Mouse (Mus musculus): ENCODE results near the gene Npas3.

Npas3 gene

DNA sequence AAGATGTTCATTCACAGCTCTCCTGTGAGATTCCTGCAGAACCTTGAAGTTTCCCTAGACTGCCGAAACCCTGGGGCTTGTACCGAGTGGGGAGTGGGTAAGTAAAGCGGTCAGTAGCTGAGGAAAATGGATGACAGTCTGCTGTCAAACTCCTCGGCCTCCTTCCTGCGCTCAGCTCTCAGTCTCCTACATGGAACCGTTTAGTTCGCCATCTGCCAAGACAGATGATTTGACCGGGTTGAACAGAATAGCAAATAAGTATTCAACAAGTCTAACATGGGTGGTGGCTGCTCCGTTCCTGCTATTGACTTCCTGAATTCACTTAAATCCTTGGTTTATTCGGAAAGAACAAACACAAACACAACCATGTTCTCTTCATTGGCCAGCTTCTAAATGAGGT is 541.0 kb downstream of the Npas3 start:
- DNase-seq (ENCODE audit: low spot score in 2 of 2), result no peak

DNA sequence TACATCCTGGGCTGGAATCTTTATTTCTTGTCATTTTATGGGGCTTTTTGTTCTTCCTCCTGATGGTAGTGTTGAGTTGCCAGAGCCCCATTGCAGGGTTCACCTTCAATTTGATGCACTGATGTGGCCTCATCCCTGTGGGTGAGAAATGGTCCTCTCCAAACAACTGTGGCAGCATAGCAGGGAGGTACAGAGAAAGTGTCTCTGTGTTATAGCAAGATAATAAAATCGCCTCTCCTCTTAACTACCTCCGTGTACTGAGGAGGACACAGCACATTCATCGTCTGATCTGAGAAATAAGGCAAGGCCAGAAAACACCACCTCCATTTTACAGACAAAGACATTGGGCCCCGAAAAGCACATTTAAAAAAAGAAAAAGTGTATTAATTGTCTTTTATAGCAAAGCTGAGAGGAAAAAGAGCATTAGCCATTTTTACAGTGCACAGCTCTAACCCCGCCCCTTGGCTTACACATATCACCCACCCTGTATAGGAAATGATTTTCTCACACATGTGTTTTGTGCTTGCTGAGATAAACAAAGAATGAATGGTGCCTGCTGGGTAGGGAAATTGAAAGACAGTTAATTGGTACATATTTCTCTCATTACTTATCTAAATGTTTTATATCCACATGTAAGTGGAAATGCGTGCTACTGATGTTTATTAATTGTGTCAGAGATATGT is 546.4 kb downstream of the Npas3 start:
- DNase-seq (ENCODE audit: low spot score in 2 of 2), result no peak

DNA sequence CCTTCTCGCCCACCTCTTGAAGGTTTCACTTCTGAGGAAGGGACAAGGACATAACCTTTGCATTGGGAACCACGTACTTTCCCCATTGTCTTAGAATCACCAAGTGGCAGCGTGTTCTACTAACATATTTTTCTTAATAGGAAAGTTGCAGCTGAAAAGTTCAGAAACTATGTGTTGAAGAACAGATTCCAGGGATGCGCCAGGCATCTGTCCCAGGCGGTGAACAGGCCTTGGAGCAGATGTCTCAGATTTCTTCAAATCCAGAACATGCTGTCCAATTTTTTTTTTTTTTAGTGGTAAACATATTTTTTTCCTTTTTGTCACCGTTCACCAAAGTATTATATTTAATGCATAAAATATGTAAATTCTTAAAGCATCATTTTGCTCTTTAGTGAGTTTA is 553.4 kb downstream of the Npas3 start:
- no peak for DNase-seq (ENCODE audit: low spot score in 2 of 2)

DNA sequence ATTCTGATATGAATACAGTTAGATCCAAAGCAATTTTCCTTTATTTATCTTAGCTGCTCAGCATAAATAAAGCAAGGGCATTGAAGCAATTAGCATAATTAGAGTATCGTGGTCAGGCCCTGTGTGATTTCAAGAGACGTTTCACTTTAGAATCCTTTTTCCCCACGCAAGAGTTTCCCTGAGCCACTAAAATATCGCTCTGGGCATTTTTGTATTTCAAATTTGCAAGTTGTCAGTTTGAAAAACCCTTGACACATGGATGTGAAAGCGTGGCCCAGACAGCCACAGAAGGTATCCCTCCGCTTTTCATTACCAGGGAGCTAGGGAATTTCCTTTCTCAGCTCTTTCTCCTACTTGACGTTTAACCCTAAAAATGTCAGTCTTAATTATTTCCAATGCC is 553.9 kb downstream of the Npas3 start:
- DNase-seq (ENCODE audit: low spot score in 2 of 2), result no peak

DNA sequence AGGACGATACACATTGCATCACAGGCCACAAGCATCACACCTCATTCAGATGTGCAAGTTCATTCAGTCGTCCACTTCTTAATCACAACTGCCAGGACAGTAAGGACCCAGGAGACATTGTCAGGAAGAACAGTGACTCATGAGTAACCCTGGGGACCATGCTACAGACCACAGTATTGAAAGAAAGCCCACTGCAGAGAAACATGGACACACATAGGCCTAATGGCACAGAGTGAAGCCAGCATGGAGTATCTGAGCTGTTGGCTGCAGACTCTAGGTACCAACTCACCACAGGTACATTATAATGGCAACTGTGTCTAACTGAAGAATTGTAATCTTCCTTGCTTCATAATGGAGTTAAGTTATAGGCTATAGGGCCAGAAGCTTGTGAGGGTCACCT is 561.6 kb downstream of the Npas3 start:
- DNase-seq (ENCODE audit: low spot score in 2 of 2), result no peak

DNA sequence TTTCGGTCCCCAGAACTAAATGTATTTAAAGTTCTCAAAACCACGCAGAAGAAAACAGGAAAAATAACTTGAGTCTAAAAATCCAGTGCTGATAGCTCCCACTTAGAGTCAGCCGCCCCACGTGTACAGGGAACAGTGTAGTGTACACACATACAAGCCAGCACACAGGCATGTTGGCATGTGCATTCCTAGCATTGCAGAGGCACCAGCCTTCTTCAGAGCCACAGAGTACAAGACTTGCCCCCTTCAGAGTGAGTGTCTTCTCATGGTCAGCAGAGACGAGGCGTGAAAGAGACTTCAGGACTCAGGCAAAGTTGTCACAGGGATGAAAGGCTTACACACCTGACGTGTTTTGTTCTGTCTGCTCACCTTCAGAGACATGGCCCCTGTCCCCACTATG is 565.8 kb downstream of the Npas3 start:
- no peak for DNase-seq (ENCODE audit: low spot score in 2 of 2)

DNA sequence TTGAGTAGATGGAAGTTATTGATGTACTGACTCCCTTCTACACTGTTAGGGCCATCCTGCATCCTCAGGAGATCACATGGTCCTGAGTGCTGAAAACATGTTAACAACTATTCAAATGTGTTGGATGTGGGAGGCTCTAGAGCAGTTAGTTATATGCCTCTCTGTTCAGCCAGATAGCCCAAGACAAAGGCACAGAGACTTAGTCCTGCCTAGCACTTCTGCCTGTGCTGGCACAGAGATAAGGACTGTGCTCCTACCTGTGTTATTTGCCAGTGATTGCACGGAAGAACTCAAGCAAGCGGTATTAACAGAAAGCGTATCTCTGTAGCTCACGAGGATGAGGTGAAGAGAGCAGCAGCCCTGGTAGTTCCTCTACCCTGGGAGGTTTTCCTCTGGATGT is 571.5 kb downstream of the Npas3 start:
- no peak for DNase-seq (ENCODE audit: low spot score in 2 of 2)

DNA sequence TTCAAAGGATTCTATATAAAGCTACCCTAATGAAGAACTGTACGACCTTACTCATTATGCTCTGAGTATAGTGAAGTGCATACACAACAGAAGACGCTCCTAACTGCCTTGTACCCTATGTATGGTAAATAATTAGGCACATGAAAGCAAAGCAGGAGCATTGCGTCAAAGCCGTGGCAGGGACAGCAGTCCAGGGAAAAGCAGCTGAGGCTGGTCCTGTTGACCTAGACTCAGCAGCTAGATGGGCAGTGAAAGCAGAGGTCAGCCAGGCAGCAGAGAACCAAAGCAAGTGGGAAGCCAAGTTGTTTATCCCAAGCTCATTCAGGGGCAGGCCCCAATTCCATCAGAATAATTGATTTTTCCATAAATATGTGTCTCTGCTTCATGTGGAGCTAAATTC is 574.4 kb downstream of the Npas3 start:
- no peak for DNase-seq (ENCODE audit: low spot score in 2 of 2)

DNA sequence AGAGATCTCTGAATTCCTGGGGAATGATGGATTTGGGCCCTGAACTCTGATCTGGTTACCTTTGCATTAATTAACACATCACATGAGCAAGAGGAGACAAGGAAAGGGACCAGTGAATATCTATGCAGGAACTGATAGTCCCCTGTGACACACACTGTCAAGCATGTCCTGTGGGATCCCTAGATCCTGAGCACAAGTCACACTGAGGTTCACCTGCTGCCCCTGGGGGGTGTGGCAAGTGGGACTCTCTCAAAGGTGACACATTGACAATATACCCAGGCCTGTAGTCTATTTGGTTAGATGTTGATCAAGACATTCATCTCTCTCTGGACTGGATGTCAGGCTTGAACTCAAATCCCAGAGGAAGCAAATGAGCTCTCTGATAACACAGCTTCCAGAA is 576.8 kb downstream of the Npas3 start:
- no peak for DNase-seq (ENCODE audit: low spot score in 2 of 2)

DNA sequence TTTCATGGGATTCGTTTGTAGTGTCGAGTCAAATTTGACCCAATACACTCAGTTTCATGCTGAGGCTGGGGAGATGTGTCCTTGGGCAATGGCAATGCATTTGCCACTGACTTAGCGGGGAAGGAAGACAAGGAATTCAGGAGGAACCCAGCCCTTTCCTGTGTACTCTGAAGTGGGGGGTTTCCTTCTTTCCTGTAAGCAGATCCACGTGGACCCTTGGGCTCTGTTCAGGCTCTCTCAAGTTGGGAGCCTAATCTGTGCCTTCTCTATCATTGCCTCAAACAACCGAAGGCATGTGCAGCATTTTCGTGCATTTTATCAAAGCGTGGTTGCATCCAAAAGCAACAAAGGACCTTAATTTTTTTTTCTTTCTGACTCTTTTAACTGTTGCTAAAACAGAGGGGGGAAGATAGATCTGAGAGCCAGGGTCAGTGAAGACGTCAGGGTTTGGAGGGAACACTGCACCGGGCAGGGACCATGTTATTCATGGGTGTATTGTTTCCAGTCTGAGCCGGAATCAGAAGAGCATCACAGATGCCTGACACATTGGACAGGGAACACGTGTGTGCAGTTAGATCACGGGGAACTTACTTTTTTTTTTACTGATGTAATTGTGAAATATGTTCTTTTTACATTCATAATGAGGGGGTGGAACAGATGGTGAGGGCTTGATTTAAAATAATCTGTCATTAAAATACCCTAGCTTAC is 577.6 kb downstream of the Npas3 start:
- DNase-seq (ENCODE audit: low spot score in 2 of 2), result no peak

DNA sequence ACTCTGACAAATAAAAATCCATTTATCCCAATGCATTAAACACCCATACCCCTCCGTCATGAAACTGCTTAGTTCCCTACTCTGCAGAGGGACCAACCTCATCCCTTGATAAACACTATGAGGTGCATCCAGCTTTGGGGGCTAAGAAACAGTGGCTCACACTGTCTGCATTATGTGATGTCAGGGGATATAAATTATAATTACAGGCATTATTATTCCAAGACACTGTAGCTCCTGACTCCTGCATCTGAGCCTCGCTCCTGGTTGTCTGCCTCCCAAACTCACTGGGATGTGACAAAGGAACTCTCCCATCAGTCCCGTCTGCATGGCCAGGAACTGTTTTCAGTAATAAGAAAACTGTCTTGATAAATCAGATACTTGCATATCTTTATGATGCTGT is 578.3 kb downstream of the Npas3 start:
- no peak for DNase-seq (ENCODE audit: low spot score in 2 of 2)

DNA sequence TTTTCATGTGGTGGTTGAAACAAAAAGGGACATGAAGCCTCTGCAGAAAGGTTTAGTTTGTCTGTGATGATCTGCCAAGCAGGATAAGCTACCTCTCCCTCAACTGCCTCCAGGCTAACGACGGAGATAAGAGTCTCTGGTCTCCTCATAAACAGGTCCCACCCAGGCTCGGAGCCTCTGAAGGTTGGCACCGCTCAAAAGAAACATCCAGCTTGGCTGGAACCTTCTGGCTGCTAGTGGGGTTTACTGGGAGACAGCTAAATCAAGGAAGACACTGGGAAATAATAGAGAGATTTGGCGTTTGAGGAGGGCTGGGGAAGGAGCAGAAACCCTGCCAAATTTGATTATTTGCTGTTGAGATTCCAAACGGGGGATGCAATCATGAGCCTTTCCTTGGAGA is 584.1 kb downstream of the Npas3 start:
- no peak for DNase-seq (ENCODE audit: low spot score in 2 of 2)

DNA sequence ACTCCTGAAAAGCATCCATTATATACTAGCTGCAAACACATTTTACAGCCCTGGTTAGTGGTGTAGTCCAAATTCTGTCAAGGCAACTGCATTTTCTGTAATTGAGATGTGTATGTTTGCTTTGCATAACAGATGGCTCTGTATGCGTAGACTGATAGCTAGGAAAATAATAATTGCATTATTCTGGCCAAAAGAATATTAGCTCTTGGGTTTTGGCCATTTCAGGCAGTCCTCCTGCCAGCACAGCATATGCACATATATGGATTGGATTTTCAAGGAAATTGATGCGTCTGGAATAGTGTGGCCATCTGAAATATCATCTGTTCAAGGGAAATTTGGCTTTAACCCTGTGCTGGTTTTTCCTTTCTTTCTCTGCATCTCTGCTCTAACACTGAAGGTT is 584.9 kb downstream of the Npas3 start:
- no peak for DNase-seq (ENCODE audit: low spot score in 2 of 2)

DNA sequence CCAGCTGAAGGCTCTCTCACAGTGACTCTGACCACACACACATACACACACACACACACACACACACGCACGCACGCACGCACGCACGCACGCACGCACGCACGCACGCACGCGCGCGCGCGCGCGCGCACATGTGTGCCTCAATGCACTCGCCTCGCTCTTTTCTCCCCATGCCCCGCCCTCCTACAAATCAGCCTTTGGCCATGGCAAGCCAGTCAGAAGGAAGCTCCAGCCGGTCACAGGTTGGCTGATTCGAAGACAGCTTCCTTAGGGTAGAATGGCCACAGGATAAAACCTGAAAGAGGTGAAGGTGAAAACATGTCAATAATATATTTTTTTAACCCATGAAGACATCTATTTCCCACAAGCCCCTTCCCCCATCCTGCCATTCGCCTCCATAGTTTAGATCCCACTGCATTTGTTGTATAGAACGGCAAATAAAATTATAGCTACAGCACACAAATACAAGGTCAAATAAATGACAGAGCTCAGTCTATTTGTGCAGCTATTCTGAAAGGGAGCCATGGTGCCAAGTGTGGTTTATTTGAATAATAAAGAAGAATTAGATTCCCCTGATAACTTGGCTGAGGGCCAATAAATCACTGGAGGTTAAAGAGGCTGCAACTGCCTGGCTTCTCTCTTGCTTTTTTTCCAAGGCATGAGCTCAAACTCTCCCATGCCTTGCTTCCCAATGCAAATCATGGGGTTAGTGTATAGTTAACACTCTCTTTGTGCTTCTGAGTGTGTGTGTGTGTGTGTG is 587.7 kb downstream of the Npas3 start:
- no peak for DNase-seq (ENCODE audit: low spot score in 2 of 2)

DNA sequence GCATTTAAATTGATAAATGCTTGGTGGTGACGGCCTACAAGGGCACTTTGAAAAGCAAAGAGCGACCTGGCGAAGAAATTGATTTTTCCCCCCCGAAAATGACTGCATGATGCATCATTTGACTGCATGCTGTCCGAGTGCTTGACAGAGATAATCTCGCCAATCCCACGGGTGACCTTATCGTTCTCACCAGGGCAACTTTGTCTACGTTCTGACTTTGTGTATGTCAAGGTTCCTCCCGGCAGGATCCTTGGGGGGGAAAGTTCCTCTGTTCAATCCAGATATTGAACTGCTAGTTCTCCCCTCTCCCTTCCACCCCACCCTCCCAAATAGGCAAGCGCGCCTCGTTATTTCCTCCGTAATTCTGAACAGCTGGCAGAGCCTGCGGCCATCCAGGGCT is 588.9 kb downstream of the Npas3 start:
- no peak for DNase-seq (ENCODE audit: low spot score in 2 of 2)

DNA sequence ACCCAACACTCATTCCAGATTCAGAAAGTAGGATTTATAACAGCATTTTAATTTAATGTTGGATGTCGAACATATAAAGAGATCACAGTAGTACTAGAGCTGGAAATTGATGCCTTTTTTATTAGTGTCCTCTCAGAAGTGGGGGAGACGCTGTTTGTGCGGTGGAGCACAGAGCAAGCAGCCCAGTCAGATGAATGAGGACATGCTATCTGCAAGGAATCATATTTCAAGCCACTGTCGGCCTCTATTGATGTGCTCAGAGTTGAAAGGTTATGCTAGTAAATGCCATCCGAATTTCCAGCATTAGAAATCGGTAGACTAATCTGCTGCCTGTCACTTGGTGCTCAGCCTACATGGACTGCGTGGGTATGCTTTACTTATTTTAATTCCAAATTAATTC is 590.1 kb downstream of the Npas3 start:
- no peak for DNase-seq (ENCODE audit: low spot score in 2 of 2)

DNA sequence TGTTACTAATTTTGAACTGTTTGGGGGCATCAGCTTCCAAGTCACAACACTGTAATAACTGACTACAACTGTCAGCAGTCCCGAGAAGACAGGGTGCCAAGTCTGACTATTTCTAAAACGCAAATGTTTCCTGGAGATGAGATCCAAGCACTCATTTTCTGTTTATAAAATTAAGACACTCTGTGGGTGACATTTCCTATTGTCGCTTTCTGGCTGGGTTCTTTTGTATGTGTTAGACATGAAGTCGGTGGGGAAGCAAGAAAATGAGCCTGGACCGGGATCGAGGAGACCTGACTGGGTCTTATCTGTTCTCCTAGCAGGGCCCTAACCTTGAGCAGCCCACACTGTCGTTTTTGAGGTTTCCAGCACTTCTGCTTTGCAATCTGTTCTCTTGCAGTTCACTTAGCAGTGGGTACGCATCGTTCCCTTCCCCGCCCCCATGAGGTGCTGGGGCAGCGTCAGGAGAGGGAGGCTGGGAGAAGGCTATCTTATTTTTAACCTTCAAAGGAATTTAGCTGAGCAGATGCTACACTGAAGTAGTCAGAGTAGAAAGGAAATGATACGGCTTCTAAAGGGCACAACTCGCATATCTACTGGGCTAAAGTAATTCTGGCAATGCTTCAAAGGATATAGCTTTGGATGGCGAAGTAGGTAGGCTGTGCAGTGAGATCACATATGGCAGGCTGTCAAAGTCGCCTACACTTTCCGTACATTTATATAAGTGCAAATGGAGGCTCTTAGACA is 593.6 kb downstream of the Npas3 start:
- no peak for DNase-seq (ENCODE audit: low spot score in 2 of 2)

DNA sequence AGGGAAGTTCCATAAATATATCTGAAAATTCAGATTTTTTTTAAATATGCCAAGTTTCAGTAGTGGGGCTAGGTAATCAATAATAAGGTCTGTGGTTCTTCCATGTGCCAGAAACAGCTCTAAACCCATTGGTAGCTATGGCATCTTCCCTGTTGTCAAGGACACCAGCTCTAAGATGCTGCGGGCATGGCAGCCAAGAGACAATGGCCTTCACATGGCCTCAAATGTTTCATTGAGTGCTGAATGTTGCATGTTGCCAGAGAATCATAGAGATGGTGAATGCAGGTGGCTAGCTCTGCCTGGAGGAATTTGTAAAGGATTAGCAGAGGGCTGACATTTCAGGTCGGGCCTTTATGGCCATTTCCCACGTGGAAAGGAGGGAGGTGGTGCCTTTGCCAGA is 595.1 kb downstream of the Npas3 start:
- no peak for DNase-seq (ENCODE audit: low spot score in 2 of 2)

DNA sequence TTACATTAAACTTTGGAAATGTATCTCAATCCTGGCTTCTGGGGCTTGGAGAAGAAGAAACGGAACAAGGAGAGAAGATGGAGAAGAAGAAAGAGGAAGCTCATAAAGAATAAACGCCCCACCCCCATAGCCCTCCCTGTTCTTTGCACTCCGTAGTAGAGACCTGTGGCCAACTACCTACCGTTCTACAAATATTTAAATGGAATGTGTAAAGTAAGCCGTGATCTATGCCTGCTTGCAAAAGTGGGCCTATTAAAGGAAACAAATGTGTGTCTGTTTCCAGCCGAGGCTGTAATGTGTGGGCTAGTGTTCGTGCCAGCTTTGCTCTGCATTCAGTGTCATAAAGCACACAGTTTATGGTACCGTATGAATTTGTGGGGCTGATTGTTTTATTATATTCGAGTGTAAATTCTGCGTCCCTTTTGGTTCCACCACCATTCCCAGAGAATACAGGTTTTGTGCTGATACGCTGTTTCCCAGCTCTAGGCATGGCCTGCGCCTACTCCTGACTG is 597.7 kb downstream of the Npas3 start:
- no peak for DNase-seq (ENCODE audit: low spot score in 2 of 2)

DNA sequence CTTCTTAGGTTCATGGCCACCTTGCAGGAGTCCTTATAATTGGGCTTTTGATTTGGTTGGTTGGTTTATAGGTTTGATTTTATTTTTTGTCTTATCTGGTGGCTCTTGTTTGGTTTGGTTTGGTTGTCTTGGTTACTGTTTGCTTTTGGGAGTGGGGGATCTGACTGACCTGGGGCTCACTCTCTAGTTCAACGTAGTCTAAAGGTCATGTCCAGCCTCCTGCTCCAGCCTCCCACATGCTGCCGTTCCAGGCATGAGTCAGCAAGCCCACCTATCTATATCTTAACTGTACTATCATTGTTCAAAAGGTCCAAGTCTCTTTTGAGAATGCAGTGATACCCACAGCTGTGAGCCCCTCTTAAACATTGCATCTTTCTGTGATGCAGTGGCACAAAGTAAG is 600.8 kb downstream of the Npas3 start:
- DNase-seq (ENCODE audit: low spot score in 2 of 2), result no peak

DNA sequence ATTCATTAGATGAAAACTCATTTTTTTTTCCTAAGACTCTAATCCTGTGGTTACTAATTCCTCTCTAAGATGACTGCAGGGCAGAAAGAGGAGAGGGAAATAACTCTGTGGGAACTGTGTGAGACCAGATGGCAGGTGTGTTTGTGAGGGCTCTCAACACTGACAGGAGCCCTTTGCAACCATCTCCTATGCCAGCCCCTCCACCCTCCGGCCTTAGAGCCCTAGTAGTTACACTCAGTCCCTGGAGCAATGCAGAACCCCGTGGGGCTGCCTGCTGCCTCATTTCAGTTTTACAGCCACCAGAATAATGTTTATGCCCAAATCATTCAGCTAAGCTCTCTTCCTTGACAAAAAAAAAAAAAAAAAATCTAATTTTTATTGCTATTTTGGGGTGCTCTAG is 604.0 kb downstream of the Npas3 start:
- DNase-seq (ENCODE audit: low spot score in 2 of 2), result no peak

DNA sequence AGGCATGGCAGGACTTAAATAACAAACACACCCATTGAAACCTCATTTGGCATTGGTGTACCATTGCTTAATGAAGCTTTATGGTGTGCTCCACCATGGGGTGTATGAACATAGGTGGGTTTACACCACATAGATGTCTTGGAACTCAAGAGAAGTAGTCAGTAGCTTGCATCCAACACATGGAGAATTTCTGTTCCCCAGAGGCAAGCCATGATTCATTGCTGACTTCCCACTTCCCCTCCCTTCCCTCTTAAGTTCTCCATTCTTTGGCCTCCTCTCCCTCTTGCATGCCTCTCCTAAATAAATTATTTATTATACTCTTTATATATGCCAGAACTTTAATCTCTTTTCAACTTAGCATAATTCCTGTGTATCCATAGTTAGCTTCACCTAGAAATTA is 611.7 kb downstream of the Npas3 start:
- no peak for DNase-seq (ENCODE audit: low spot score in 2 of 2)
